Mouse (Mus musculus) lung, postnatal 10 days (tissue): Measurements from ENCODE around the gene Xrra1.

ENCODE experiments used
- DNase-seq: peaks from one replicate; pipeline ENCODE4 v3.0.0; 2021

The Xrra1 gene

GRCm38 (mm10) chr7:99851618-99852017 lies 7.3 kb upstream of the Xrra1 start:
- DNase-seq: no peak

- DNase-seq: no peak
Observed at GRCm38 (mm10) chr7:99853350-99853749, 5.6 kb upstream of the Xrra1 start.

GRCm38 (mm10) chr7:99854311-99854710 lies 4.6 kb upstream of the Xrra1 start:
- no peak for DNase-seq

DNA sequence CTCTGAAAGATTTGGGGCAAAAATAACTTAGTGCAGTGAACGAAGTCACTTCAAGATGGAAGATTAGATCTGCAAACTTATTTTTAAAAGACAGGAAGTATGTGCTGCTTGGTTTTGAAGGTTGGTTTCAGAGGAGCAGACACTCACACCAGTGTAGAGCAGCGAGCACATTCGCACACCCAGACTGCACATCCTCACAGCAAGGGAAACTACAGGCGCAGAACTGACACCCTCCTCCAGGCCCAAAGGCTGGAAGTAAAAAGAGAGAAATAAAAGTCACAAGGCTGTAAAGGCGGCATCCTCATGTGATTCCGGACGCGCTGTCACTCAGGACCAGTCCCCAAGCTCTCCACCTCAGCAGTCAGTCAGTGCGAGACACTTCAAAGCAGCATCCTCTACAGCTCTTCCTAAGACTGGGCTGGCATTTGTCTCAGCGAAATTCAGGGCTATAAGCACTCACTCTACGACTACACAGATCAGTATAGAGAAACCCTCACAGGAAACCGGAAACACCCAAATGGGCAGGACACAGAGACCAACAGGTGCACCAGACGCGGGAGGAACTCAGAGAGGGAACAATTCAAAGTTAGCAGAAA lies 2.6 kb upstream of the Xrra1 start:
- no peak for DNase-seq

GRCm38 (mm10) chr7:99858175-99858812 lies 622 bp upstream of the Xrra1 start:
- DNase-seq: no peak

- no peak for DNase-seq
Observed at GRCm38 (mm10) chr7:99863362-99863761, 4.4 kb downstream of the Xrra1 start, which contains the start of gene Spcs2. TSS of gene Spcs2 (minus strand) at chr7:99863462.

DNA sequence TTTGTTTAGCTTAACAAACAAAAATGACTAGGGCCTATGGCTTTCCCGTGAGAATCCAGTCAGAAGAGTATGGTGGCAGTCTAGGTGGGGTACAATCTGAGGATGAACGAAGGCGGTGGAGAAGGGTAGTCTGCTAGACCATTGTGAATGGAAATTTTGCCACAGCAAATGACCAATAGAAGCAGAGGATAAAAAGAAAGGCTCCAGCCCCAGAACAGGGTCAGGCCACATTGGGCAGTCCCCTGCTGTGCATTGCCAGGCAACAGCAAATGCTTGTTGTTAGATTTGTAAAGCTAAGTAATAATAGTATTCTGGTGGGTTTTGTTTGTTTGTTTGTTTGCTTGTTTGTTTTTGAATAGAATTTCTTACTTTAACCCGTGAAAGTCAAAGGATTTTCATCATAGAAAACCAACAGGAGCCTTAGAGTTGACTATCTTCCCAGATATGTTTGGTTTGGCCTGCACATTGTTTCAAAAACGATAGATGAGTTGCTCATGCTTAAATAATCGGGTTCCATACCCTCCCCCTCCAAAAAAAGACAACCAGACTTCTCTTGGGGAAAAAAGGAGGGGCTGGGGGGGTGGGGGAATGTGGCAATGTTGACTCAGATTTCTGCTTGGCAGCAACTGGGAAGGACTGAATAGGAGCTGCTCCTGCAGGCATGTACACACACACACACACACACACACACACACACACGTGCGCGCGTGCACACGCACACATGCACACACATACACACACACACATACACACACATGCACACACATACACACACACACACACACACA lies 5.5 kb downstream of the Xrra1 start:
- no peak for DNase-seq

DNA sequence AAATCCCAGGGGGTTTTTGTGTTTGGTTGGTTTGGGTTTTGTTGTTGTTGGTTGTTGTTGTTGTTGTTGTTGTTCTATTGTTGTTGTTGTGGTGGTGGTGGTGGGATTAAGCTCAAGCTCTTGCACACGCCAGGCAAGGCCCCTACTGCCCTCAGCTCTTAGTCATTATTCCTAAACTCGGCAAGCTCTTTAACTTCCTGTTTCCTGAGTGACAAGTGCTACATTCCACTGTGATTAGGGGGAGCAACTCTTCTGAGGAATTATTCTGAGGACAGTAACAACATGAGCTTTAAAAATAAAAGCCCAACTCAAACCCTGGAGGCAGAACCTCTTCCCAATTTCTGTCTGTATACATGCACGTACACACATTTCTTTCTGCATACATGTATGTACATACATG lies 6.3 kb downstream of the Xrra1 start:
- no peak for DNase-seq

DNA sequence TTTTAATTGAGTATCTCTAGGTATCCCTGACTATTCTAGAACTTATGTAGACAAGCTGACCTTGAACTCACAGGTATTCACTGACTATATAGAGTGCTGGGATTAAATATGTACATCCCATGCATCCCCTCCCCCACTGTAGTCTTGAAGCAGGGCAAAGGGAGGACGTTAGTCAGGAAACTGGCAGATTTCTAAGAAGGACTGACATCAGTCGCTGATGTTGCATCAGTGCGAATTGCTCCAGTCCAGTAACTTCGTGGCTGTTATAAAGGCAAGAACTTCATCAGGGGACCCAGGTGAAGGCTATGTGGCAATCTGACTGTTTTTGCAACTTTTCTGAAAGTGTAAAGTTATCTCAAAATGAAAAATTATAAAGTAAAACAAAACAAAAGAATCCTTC lies 10.4 kb downstream of the Xrra1 start:
- DNase-seq: no peak

DNA sequence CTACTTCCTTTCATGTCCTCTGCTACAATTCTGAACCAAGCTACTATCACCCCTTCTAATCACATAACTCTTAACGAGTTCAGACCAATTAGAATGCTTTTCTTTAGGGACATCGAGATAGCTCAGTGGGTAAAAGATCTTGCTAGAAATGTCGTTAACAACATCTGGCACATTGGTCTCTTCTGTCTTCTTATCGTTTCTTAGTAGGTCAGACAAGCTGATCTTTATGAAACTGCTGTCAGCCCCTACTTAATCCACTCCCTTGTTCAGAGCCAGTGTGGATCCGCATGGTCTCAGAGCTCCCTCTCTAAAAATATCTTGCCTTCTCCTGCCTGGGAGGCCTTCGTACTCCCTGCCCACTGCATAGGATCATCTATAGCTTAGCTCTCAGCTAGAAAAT lies 15.0 kb downstream of the Xrra1 start:
- no peak for DNase-seq

GRCm38 (mm10) chr7:99875891-99876290 lies 17.0 kb downstream of the Xrra1 start:
- DNase-seq: no peak

DNA sequence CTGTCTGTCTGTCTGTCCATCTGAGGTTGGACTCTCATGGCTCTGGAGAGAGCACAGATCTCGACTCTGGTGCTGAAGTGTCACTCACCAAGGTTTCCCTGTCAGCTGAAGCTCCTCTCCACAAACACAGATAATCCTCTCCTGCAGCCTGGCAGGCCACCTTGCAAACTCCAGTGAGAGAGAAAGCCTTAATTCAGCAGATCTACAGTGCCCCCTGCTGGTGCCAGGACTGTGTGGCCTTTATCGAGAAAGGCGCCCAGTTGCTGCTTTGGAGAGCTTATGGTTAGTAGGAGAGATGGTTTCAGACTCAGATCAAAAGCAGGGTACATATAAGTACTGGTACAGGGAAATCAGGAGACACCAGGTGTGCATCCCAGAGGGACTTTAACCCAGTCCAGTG lies 17.4 kb downstream of the Xrra1 start:
- peak; percentile 86 for DNase-seq

GRCm38 (mm10) chr7:99878254-99878653 lies 19.3 kb downstream of the Xrra1 start:
- no peak for DNase-seq

GRCm38 (mm10) chr7:99887230-99887735 lies 28.4 kb downstream of the Xrra1 start:
- no peak for DNase-seq

- DNase-seq: no peak
Observed at GRCm38 (mm10) chr7:99887743-99888142, 28.8 kb downstream of the Xrra1 start.

DNA sequence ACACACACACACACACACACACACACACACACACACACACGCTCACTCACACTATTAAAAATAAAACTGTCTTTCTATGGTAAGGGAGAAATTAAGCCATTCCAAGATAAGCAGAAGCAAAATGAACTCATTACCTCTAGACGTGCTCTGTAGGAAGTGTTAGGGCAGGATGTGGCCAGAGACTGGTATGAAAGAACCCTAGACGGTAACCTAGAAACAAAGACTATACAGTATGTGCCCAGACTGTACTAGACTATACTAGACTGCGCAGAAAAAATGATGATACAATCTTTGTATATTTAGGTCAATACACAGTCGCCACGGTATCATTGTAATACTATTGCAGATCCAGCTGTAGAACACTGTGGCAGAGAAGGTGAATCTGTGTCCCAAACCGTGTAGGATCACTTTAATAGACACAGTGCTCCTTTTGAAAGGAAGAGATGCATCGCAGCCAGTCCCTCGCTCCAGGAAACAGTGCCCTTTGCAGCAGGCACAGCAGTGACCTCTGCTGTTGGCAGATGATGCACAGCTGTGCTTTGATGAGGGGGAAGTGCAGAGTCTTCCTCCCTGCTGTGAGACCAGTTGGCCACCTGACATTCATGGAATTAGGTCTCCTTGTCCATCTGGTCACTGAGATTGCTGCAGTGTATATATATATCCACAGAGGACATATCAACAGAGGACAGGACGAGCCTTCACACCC lies 30.4 kb downstream of the Xrra1 start:
- peak; percentile 62 for DNase-seq

DNA sequence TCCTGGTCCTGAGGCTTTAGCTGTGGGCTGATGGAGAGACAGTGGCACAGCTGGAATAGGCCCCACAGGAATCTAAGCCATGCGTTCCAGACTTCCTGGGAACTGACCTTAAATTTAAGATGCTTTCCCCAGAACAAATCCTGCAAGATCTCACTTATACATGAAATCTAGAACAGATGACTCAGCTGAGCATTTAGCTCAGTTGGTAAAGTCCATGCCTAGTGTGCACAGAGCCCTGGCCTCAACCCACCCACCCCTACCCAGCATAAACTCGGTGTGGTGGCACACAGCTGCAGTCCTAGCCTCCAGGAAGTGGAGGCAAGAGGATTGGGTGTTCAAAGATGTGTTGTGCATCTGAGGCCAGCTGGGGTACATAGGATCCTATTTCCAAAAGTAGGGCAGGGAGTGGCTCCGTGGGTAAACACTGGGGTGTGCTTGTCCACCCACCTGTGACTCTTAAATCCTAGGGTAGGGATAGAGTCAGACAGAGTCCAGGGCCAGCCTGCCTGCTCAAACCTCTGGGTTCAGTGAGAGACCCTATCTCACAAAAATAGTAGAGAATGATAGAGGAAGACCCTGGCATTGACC lies 31.3 kb downstream of the Xrra1 start:
- DNase-seq: no peak

- no peak for DNase-seq
Observed at GRCm38 (mm10) chr7:99891471-99891870, 32.6 kb downstream of the Xrra1 start.

DNA sequence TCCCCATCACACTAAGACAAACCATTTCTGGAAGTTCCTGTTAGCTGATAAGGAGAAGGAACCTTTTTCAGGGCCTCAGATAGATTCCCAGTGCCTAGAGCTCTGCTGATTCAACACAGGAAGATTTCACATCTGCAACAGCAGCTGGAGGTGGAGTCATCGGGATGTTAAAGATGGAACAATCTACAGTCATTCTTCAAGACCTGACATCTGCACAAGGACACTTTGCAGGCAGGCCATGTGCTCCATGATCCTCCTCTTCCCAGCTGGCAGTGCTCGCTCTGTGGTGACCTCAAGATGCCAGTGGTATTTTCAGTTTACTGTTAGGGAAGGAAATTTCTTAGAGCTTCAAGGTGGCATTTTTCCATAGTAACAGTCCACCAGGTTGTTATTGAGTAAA lies 33.4 kb downstream of the Xrra1 start:
- DNase-seq: no peak

DNA sequence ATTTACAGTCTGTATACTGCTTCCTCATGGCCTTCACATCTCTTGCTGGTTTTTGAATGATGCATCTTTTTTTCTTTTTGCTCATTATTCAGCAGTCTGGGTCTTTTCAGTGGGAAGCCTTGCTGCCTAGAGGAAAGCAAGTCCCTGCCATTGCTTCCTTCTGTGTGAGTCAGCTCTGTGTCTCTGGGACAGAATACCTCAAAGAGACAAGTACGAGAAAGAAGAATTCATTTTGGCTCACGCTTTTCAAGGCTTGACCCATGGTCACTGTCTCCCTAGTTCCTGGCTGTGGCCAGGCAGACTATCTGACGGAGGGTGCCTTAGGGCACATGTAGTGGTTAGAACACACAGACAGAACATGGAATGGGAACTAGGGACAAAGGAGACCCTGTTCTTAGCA lies 35.1 kb downstream of the Xrra1 start:
- DNase-seq: no peak

DNA sequence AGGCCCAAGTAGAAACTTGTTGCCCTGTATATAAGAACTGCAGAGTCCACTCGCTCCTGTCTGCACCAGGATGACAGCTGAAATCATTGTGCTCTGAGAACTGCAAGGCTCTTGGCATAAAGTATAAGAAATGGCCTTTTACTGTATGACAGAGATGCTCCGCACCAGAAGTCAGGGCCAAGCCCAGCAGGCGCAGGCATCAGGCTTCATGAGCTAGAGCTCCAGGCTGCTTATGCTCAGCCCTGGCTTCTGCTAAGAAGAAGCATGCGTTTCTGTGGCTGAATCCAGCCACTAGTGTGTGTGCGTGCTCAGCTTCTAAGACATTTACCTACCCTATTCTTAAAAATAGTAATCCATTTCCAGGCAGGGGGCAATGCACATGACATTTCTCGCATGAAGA lies 35.6 kb downstream of the Xrra1 start:
- no peak for DNase-seq

GRCm38 (mm10) chr7:99896905-99897304 lies 38.0 kb downstream of the Xrra1 start:
- DNase-seq: no peak

- no peak for DNase-seq
Observed at GRCm38 (mm10) chr7:99902208-99902607, 43.3 kb downstream of the Xrra1 start.
